Mouse (Mus musculus): ENCODE measurements around the gene Tex21. TPM values are rescaled to one million over a fixed set of nuclear protein-coding genes. Genes with fewer than 3 reads are reported as not detected.

Gene Tex21
- total and polyA plus RNA-seq, 3 experiments: 4.4 to 6.7 TPM; not detected in 1

DNA sequence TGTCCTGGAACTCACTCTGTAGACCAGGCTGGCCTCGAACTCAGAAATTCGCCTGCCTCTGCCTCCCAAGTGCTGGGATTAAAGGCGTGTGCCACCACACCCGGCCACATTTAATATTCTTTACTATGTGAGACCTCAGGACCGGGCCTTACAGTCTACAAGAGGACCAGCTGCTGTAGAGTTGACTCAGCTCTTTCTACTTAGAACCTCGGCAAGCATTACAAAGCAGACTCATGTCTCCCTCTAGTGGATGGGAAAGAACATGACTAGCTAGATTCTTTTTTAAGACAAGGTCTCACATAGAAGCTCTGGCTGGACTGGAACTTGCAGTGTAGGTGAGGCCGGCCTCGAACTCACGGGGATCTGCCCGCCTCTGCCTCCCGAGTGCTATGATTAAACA is 55.6 kb downstream of the Tex21 start (continued):
- TF ChIP-seq ZMIZ1 (IDR thresholded peaks at IDR 0.05; ENCODE audit: low read depth, low read length): no peak
- TF ChIP-seq ETS1 (IDR thresholded peaks at IDR 0.05; ENCODE audit: low read depth, low read length): peak; percentile 47; the same call in 1 of the 2 replicates
- TF ChIP-seq ELF1 (IDR thresholded peaks at IDR 0.05; ENCODE audit: low read depth, low read length): no peak
- TF ChIP-seq MYB (IDR thresholded peaks at IDR 0.05; ENCODE audit: low read depth, low read length): no peak
- no peak for TF ChIP-seq E2F4 (IDR thresholded peaks at IDR 0.05; ENCODE audit: borderline replicate concordance, low read depth, low read length)
- no peak for TF ChIP-seq JUND (IDR thresholded peaks at IDR 0.05; ENCODE audit: low read depth, low read length)
- peak; percentile 42 for TF ChIP-seq ZC3H11A (IDR thresholded peaks at IDR 0.05; ENCODE audit: low read depth, low read length)
- no peak for TF ChIP-seq GABPA (IDR thresholded peaks at IDR 0.05; ENCODE audit: low read depth, low read length)
- TF ChIP-seq USF2 (IDR thresholded peaks at IDR 0.05; ENCODE audit: borderline replicate concordance in 1 of 2, insufficient read depth in 1 of 2, low read depth in 1 of 2, low read length in 2 of 2): no peak
- TF ChIP-seq BHLHE40 (IDR thresholded peaks at IDR 0.05; ENCODE audit: borderline replicate concordance, low read depth, low read length): no peak
- no peak for TF ChIP-seq NRF1 (IDR thresholded peaks at IDR 0.05; ENCODE audit: insufficient read depth, low read depth, low read length, poor library complexity, severe bottlenecking)
- no peak for TF ChIP-seq CHD2 (IDR thresholded peaks at IDR 0.05; ENCODE audit: low read length)
- TF ChIP-seq TBP (IDR thresholded peaks at IDR 0.05; ENCODE audit: low read depth, low read length): no peak
- no peak for TF ChIP-seq MXI1 (IDR thresholded peaks at IDR 0.05; ENCODE audit: low read depth, low read length)
- TF ChIP-seq KAT2A (conservative IDR thresholded peaks at IDR 0.05; ENCODE audit: low read depth, low read length): no peak
- no peak for TF ChIP-seq ZKSCAN1 (IDR thresholded peaks at IDR 0.05; ENCODE audit: low read depth, low read length)
- TF ChIP-seq EP300 (IDR thresholded peaks at IDR 0.05; ENCODE audit: low read depth in 1 of 2, low read length in 2 of 2): no peak

DNA sequence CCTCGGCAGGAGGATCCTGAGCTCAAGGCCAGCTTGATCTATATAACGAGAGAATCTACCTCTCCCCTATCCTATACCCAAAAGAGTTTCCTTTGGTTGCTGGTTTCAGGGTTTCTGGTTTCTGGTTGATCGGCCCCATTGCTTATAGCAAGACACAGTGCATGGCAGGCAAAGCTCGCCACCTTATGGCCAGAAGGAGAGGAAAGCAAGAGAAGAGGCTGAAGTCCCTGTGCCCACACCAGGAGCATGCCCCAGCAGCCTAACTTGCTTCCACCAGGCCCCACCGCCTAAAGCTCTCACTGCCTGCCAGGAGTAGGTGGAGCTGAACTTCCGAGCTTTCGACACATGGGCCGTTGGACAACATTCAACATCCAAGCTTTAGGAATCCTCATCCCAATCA is 58.7 kb downstream of the Tex21 start:
- H3K9ac ChIP-seq (ENCODE audit: control insufficient read depth, low read depth, low read length, poor library complexity, severe bottlenecking): no peak overlapping the region
- H3K9me3 ChIP-seq (replicated peaks; ENCODE audit: insufficient read depth, low read length): no peaks in the 10 kb centered on the region
- no peaks in the 10 kb centered on the region for H3K79me2 ChIP-seq (ENCODE audit: control insufficient read depth, insufficient read depth, low read length, poor library complexity)
- no peaks in the 10 kb centered on the region for H3K27me3 ChIP-seq (ENCODE audit: control insufficient read depth in 1 of 2, insufficient read depth in 2 of 2, low read length in 2 of 2)
- no peak overlapping the region for H3K27ac ChIP-seq (ENCODE audit: control insufficient read depth, low read depth, low read length)
- DNase-seq (ENCODE audit: low read depth, low spot score): peak; percentile 45
- no peak overlapping the region for H3K4me3 ChIP-seq (ENCODE audit: control insufficient read depth in 1 of 2, insufficient read depth in 1 of 2, low read depth in 2 of 2, low read length in 2 of 2)
- no peak for TF ChIP-seq USF1 (IDR thresholded peaks at IDR 0.05; ENCODE audit: low read depth, low read length)
- TF ChIP-seq POLR2AphosphoS5 (IDR thresholded peaks at IDR 0.05; ENCODE audit: borderline replicate concordance, low read depth, low read length): no peak
- peak; percentile 55 for TF ChIP-seq SMC3 (IDR thresholded peaks at IDR 0.05; ENCODE audit: low read depth, low read length)
- no peak for TF ChIP-seq E2F4 (IDR thresholded peaks at IDR 0.05; ENCODE audit: borderline replicate concordance, low read depth, low read length)
- TF ChIP-seq USF2 (IDR thresholded peaks at IDR 0.05; ENCODE audit: borderline replicate concordance in 1 of 2, insufficient read depth in 1 of 2, low read depth in 1 of 2, low read length in 2 of 2): no peak
- TF ChIP-seq MXI1 (IDR thresholded peaks at IDR 0.05; ENCODE audit: low read depth, low read length): no peak
- no peak for TF ChIP-seq ETS1 (IDR thresholded peaks at IDR 0.05; ENCODE audit: low read depth, low read length)
- peak in 2 of 3 experiments; percentile 58 to 63; a peak in 5 of 6 replicates for TF ChIP-seq CTCF (IDR thresholded peaks at IDR 0.05 in 2 of 3, conservative IDR thresholded peaks at IDR 0.05 in 1 of 3; ENCODE audit: control insufficient read depth in 1 of 3, insufficient read depth in 1 of 3, low read depth in 2 of 3, low read length in 3 of 3, poor library complexity in 1 of 3, severe bottlenecking in 1 of 3)
- TF ChIP-seq MAX (IDR thresholded peaks at IDR 0.05; ENCODE audit: low read length): no peak
- no peak for TF ChIP-seq ZNF384 (IDR thresholded peaks at IDR 0.05; ENCODE audit: low read depth, low read length)
- no peak for TF ChIP-seq RCOR1 (IDR thresholded peaks at IDR 0.05; ENCODE audit: low read depth, low read length)
- no peak for TF ChIP-seq ELF1 (IDR thresholded peaks at IDR 0.05; ENCODE audit: low read depth, low read length)
- TF ChIP-seq RAD21 (IDR thresholded peaks at IDR 0.05; ENCODE audit: low read depth, low read length): peak; percentile 55
- no peak for TF ChIP-seq CHD1 (IDR thresholded peaks at IDR 0.05; ENCODE audit: low read depth, low read length)
- TF ChIP-seq TAL1 (IDR thresholded peaks at IDR 0.05; ENCODE audit: low read length): no peak
- no peak for TF ChIP-seq UBTF (IDR thresholded peaks at IDR 0.05; ENCODE audit: borderline replicate concordance, insufficient read depth, low read depth, low read length)
- TF ChIP-seq TBP (IDR thresholded peaks at IDR 0.05; ENCODE audit: low read depth, low read length): no peak
- no peak for TF ChIP-seq GABPA (IDR thresholded peaks at IDR 0.05; ENCODE audit: low read depth, low read length)
- no peak for TF ChIP-seq POLR2AphosphoS2 (IDR thresholded peaks at IDR 0.05; ENCODE audit: low read length)
- TF ChIP-seq MYC (IDR thresholded peaks at IDR 0.05; ENCODE audit: low read depth, low read length): no peak
- TF ChIP-seq MAFK (IDR thresholded peaks at IDR 0.05; ENCODE audit: borderline replicate concordance, low read depth, low read length): no peak
- TF ChIP-seq NELFE (IDR thresholded peaks at IDR 0.05; ENCODE audit: low read depth, low read length): no peak
- peaks cover 12 to 17% of the 10 kb centered on the region in 2 experiments for H3K4me1 ChIP-seq (ENCODE audit: control insufficient read depth in 1 of 2, insufficient read depth in 2 of 2, low read length in 2 of 2)
- H3K36me3 ChIP-seq (ENCODE audit: control insufficient read depth in 1 of 2, insufficient read depth in 2 of 2, low read length in 2 of 2): peaks cover 0 to 14% of the 10 kb centered on the region in 2 experiments; a peak in 2 of 4 replicates

All from MEL (cell line).